7 mouse cellular contexts compared by ENCODE assay signal in genomic region chr14:17660329-17661099, GRCm38 (mm10). TPM values are rescaled to one million over a fixed set of nuclear protein-coding genes. Genes with fewer than 3 reads are reported as not detected.
DNase-seq lines count a peak whose midpoint lies in the region; ATAC-seq and TF ChIP-seq lines count a peak whose summit lies in the region.

No protein-coding gene starts in this region.

- under 1% methylated on average over 79 of the region's 82 CpGs for WGBS in bone marrow, adult 2 months
- WGBS in heart, embryonic 13.5 days, result under 1% methylated on average over 79 of the region's 82 CpGs
- under 1% methylated on average over 73 of the region's 82 CpGs for WGBS in kidney, postnatal 0 days
- WGBS in midbrain, postnatal 0 days, result under 1% methylated on average over 65 of the region's 82 CpGs

- H3K27ac ChIP-seq in bone marrow, adult 2 months (ENCODE audit: control insufficient read depth, insufficient read depth, low read depth, low read length, poor library complexity), result peak overlapping the region; percentile 19; the same call in 1 of the 2 replicates
- no peak overlapping the region for H3K27ac ChIP-seq in heart, embryonic 13.5 days (replicated peaks)
- peak overlapping the region; percentile 42; the same call in 1 of the 2 replicates for H3K27ac ChIP-seq in kidney, postnatal 0 days
- no peak overlapping the region for H3K27ac ChIP-seq in midbrain, postnatal 0 days (ENCODE audit: low read depth, low read length)

- H3K9ac ChIP-seq in heart, embryonic 13.5 days, result peak overlapping the region; percentile 76
- peak overlapping the region; percentile 59 for H3K9ac ChIP-seq in kidney, postnatal 0 days (ENCODE audit: low read depth, low read length)
- H3K9ac ChIP-seq in midbrain, postnatal 0 days (replicated peaks; ENCODE audit: low read length, poor library complexity, severe bottlenecking), result peak overlapping the region; percentile 68

- peaks cover 35% of the 10 kb centered on the region for H3K27me3 ChIP-seq in heart, embryonic 13.5 days (replicated peaks)
- no peaks in the 10 kb centered on the region; the same call in 1 of the 2 replicates for H3K27me3 ChIP-seq in kidney, postnatal 0 days (ENCODE audit: insufficient read depth, low read length)
- H3K27me3 ChIP-seq in midbrain, postnatal 0 days (ENCODE audit: insufficient read depth, low read length), result peaks cover 6% of the 10 kb centered on the region; the same call in 1 of the 2 replicates

- peak overlapping the region; percentile 66 for H3K4me3 ChIP-seq in bone marrow, adult 2 months (replicated peaks; ENCODE audit: control insufficient read depth, low read depth, low read length)
- peak overlapping the region; percentile 73 for H3K4me3 ChIP-seq in heart, embryonic 13.5 days
- H3K4me3 ChIP-seq in kidney, postnatal 0 days (replicated peaks; ENCODE audit: low read depth, low read length), result peak overlapping the region; percentile 61
- peak overlapping the region; percentile 85 for H3K4me3 ChIP-seq in midbrain, postnatal 0 days (ENCODE audit: low read depth, low read length)

- peak; percentile 19; the same call in 1 of the 2 replicates for ATAC-seq in erythroid progenitor cell, adult 5-6 weeks (replicated peaks; ENCODE audit: low FRiP score, poor library complexity, severe bottlenecking)
- ATAC-seq in heart, embryonic 13.5 days (ENCODE audit: extremely low read depth, insufficient number of reproducible peaks, low FRiP score, low TSS enrichment), result peak; percentile 71; the same call in 1 of the 2 replicates
- ATAC-seq in kidney, postnatal 0 days (replicated peaks; ENCODE audit: low FRiP score, low read depth), result peak; percentile 95
- peak; percentile 93 for ATAC-seq in midbrain, postnatal 0 days (ENCODE audit: low FRiP score)

- no peak; the same call in 1 of the 2 replicates for TF ChIP-seq POLR2A in bone marrow, adult 2 months (IDR thresholded peaks at IDR 0.05; ENCODE audit: borderline replicate concordance, control insufficient read depth, low read depth, low read length)

- no peak for TF ChIP-seq CTCF in bone marrow, adult 2 months (IDR thresholded peaks at IDR 0.05; ENCODE audit: control insufficient read depth, insufficient read depth, low read length)
- TF ChIP-seq CTCF in kidney, postnatal 0 days (IDR thresholded peaks at IDR 0.05; ENCODE audit: low read depth), result peak; percentile 39; the same call in 1 of the 2 replicates
- peak; percentile 51 for TF ChIP-seq CTCF in midbrain, postnatal 0 days (IDR thresholded peaks at IDR 0.05)

- no peaks in the 10 kb centered on the region for H3K4me1 ChIP-seq in bone marrow, adult 2 months (ENCODE audit: control insufficient read depth, insufficient read depth, low read length)
- peaks cover 18% of the 10 kb centered on the region; the same call in 1 of the 2 replicates for H3K4me1 ChIP-seq in heart, embryonic 13.5 days
- peaks cover 10% of the 10 kb centered on the region; the same call in 1 of the 2 replicates for H3K4me1 ChIP-seq in kidney, postnatal 0 days (replicated peaks; ENCODE audit: insufficient read depth, low read length)
- no peaks in the 10 kb centered on the region for H3K4me1 ChIP-seq in midbrain, postnatal 0 days (ENCODE audit: insufficient read depth, low read length)

- DNase-seq in kidney, postnatal 0 days (ENCODE audit: low spot score), result peak; percentile 75
- DNase-seq in liver, result peak; percentile 68
- peak; percentile 81 for DNase-seq in midbrain, postnatal 0 days (ENCODE audit: low spot score)
- DNase-seq in spleen, postnatal 10 days (ENCODE audit: low spot score in 2 of 2), result peak; percentile 11 to 44

- H3K4me2 ChIP-seq in heart, embryonic 13.5 days, result peak overlapping the region; percentile 100
- H3K4me2 ChIP-seq in kidney, postnatal 0 days (ENCODE audit: low read length), result peak overlapping the region; percentile 94
- peak overlapping the region; percentile 95 for H3K4me2 ChIP-seq in midbrain, postnatal 0 days (ENCODE audit: low read depth, low read length, poor library complexity, severe bottlenecking)

- no peaks in the 10 kb centered on the region for H3K9me3 ChIP-seq in heart, embryonic 13.5 days
- no peaks in the 10 kb centered on the region for H3K9me3 ChIP-seq in kidney, postnatal 0 days (replicated peaks; ENCODE audit: low read length)
- no peaks in the 10 kb centered on the region for H3K9me3 ChIP-seq in midbrain, postnatal 0 days (ENCODE audit: low read length)

- no peaks in the 10 kb centered on the region for H3K36me3 ChIP-seq in heart, embryonic 13.5 days
- no peaks in the 10 kb centered on the region for H3K36me3 ChIP-seq in kidney, postnatal 0 days (ENCODE audit: insufficient read depth, low read length)
- H3K36me3 ChIP-seq in midbrain, postnatal 0 days (ENCODE audit: insufficient read depth, low read length), result no peaks in the 10 kb centered on the region

RNA-seq across cellular contexts. Expression of gene Thrb, which starts 0.5 kb away (rescaled TPM):
- polyA plus RNA-seq in bone marrow, adult 2 months (2011; ENCODE audit: insufficient read depth, insufficient read length, low replicate concordance, missing spikeins), result 0.82 TPM in 1 of 2 replicates, not detected in the other
- not detected in 2 replicates for total RNA-seq in erythroid progenitor cell, adult 5-6 weeks (2015; ENCODE audit: low replicate concordance)
- 0.64 and 0.91 TPM in 2 replicates for total RNA-seq in erythroid progenitor cell, adult 5-6 weeks (2017; ENCODE audit: low replicate concordance)
- 0.73 and 1.1 TPM in 2 replicates for polyA plus RNA-seq in heart, embryonic 13.5 days (2015; fragmentation: Nextera tagmentation; extraction: Ambion mirVana)
- 2.8 and 2.9 TPM in 2 replicates for polyA plus RNA-seq in kidney, postnatal 0 days (2015; fragmentation: Nextera tagmentation; extraction: Ambion mirVana)
- 2.6 and 8.9 TPM in 2 replicates for total RNA-seq in midbrain, postnatal 0 days (2014; rRNA removed)
- 1.8 and 2.1 TPM in 2 replicates for polyA plus RNA-seq in midbrain, postnatal 0 days (2015; fragmentation: Nextera tagmentation; extraction: Ambion mirVana)

Comparison
In these comparisons a context has a peak if more than half of its experiments do, and no peak if none do; other contexts are left out.
1. H3K27ac ChIP-seq: peak in bone marrow, adult 2 months (single experiment) and kidney, postnatal 0 days (single experiment); none in heart, embryonic 13.5 days (single experiment) and midbrain, postnatal 0 days (single experiment).
2. ATAC-seq: peak in every context shown above with its lines; median percentile 95 in kidney, postnatal 0 days; 93 in midbrain, postnatal 0 days; 71 in heart, embryonic 13.5 days; 19 in erythroid progenitor cell, adult 5-6 weeks.
3. DNase-seq: peak in every context shown above with its lines; median percentile 81 in midbrain, postnatal 0 days; 75 in kidney, postnatal 0 days; 68 in liver; 28 in spleen, postnatal 10 days.
4. Peak in every context shown above with its lines, with median percentiles within 50 percentile points of each other: H3K4me3 ChIP-seq, H3K4me2 ChIP-seq and H3K9ac ChIP-seq.